Mouse (Mus musculus) natural killer cell, adult 2 months (primary cell): ENCODE measurements around the gene Map7.
A peak's percentile ranks its signal among the peaks of the same experiment; 100 is the strongest.

Experiments
- DNase-seq, 2 experiments: peaks; one replicate each; pipeline ENCODE4 v3.0.0; 2022; ENCODE audit warnings: low spot score in 2 of 2

Map7 gene

GRCm38 (mm10) chr10:20287369-20287768 lies 139.1 kb downstream of the Map7 start:
- DNase-seq, result no peak

- DNase-seq, result peak; percentile 57 to 71
Measured at GRCm38 (mm10) chr10:20290467-20290883, 142.2 kb downstream of the Map7 start.

DNA sequence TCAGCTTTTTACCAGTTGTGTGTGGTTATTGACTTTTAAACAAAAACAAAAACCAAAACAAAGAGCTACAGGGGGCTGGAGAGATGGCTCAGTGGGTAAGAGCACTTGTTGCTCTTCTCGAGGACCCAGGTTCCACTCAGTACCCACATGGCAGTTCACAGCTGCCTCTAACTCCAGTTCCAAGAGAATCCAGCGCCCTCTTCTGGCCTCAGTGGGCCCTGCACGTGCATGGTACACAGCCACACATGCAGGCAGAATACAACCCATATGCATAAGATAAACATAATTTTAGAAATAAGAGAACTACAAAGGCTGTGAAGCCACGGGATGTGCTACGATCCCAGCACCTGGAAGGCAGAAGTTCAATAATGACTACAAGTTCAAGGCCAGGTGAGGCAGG lies 147.7 kb downstream of the Map7 start:
- DNase-seq, result no peak

DNA sequence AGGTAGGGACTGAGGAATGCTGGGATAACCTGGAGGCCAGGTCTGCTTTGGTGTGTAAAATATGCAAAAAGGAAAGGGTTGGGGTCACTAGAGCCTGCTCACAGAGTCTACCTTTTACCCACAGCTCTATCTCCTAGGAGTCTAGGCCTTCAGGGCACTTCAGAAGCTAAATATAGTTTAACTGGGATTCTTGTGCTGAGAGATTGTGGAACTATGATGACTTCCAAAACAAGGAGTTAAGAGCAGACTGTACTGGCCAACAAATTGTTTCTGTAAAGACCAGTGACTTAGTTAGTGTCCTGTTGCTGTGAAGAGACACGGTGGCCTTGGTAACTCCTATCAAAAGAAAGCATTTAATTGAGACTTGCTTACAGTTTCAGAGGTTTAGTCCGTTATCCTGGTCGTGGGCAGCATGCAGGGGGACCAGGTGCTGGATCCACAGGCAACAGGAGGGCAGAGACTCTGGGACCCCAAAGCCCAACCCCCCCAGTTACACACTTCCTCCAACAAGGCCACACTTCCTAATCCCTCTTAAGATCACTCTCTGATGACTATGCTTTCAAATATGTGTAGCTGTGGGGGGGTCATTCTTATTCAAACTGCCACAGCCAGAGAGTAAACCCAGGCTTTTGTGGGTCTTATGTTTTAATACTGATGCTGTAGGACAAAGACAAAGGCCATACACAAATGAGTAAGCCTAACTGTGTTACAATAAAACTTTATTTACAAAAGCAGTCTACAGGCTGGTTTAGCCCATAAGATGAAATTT lies 150.1 kb downstream of the Map7 start:
- DNase-seq, result no peak

DNA sequence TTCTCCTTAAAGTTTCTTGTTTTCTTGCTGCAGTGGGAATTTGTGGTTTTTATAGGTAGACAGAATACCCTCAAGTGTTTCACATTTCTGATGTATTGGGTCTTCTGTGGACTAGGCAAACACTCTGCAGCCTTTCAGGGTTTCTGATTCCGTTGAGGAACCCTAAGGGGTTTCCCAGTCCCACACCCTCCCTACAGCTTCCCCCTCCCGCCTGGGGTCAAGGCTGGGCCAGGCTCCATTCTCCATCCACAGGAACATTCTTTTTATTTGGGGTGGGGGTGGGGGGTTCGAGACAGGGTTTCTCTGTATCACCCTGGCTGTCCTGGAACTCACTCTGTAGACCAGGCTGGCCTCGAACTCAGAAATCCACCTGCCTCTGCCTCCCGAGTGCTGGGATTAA lies 150.8 kb downstream of the Map7 start:
- no peak for DNase-seq

DNA sequence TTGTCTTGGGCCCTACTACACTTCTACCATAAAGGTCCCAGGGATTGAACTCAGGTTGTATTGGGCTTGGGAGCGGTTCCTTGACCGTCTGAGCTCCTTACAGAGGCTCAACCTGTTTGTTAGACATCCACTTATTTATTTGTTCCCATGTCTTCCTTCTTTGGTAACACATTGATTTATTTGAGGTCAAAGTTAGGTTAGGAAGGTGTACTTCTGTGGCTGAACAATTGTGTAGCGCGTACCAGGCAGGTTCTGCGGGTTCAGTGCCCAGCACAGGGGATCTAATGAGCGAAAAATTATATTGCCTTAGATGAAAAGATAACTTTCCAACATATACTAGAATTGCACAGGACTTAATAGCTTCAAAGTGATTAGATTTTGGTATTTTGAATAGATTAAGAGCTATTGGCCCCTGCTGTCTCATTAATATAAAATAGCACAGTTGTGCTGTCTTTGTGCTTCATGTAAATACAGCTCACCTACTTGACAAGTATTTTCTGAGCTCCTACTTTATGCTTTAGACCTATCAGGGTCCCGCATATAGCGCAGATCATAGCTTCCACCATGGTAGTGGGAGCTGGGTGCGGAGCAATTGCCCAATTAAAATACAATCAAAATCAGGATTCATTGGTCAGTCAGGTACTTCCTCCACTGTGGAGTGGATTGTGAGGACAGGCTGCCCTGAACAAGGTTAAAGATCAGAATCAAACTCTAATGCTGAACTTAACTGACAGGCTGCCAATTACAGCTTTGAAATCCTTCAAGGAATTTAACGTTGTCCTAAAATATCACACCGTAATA lies 162.9 kb downstream of the Map7 start:
- no peak for DNase-seq

DNA sequence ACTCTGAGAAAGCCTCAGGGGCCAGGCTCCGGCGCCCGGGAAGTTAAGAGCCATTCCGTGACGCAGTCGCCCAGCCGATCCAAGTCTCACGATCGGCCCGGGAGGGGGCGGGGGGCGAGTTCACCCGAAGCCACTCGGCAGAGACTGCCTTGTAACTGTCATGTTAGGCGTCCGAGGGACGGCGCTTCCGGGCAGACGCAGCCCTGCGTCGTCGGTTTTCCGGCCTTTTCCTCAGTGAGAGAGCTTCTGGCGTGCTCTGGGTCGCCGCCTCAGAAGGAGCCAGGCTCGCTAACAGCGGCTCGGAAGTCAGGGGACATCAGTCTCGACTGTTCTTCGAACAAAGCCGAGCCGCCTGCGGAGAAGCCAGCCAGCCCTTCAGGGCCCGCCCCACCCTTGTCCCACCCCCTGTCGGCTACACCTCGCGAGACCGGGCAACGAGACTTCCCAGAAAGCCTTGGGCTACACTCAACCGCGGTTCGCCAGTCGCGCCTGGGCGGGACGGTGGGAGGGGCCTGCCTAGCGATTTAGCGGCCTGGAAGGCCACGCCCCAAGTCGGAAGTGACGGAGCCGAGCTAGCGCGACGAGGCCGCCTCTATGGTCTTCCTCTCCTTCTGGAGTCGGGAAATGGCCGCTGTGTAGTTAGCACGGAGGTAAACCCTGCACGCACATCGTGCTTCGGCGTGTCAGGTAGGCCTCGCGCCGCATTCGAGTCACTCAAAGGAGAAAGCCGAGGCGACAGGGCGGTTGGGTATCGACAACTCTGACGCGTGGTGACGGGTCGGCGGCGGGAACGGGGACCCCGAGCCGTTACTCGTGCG lies 163.9 kb downstream of the Map7 start, which contains the start of gene Bclaf1:
Bclaf1 (plus strand) TSS at position 552 of the 818 bp plus-strand sequence.
- DNase-seq, result peak; percentile 100

DNA sequence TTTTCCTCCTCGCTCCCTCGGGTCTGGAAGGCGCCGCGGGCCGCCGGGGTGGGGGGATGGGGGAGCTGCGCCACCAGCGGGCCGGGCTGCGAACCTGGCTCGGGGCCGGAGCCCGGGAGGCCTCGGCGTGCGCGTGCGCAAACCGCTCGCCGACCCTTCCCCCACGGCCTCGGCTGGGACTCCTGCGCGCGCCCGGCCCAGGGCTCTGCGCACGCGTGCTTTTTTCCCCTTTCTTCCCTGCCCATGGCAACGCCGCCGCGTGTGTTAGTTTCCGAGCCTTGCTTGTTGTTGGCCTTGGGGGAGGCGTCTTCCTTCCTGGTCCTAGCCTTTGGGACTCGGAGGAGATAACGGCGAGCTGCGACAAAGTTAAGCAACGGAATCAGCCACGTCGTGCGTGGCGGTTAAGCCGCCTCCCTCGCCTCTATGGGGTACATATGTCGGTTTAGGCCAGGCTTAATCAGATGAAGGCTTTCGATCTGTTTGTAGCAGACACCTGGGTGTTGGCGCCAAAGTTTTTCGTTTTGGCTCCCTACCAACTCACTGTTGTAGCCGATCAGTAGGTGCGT lies 164.5 kb downstream of the Map7 start:
- peak; percentile 80 to 86 for DNase-seq

DNA sequence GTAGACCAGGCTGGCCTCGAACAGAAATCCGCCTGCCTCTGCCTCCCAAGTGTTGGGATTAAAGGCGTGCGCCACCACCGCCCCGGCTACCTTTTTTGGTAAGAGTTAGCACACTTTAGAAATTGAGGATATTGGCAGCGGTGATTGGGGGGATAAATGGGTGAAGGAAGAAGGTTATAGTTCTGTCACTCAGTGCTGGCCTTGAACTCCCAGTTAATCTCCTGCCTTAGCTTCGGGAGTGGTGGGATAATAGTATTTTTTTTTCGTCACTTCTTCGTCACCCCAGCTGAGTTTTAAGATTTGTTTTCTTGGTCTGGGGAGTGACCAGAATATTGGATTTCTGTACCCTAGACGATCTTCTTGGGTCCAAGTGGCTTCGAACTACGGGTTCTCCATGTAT lies 165.2 kb downstream of the Map7 start:
- no peak for DNase-seq

DNA sequence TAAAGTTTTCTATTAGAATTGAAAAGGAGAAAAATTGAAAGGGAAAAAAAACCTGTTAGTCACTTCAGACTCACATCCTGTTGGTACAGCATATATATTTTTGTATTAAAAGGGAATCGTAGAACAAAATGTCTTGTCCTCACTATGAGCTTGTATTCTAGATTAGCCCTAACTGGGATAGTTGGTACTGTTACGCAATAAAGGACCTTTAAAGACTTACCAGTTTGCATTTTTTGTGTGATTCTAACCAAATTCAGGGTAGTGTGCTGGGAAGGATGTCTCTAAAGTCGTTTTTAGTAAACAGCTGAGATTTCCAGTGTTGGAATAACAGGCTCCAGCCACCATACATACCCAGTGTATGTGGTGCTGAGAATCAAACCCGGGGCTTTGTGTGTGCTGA lies 165.7 kb downstream of the Map7 start:
- DNase-seq, result no peak

DNA sequence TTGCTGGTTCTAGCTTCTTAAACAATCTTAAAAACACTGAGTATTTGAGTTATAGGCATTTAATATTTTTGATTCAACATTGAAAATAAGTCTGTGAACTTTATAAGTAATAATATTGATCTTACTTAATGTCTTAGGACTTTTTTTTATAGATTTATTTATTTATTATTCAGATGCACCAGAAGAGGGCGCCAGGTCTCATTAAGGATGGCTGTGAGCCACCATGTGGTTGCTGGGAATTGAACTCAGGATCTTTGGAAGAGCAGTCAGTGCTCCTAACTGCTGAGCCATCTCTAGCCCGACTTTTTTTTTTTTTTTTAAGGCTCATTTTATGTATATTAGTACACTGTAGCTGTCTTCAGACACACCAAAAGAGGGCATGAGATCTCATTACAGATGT lies 166.5 kb downstream of the Map7 start:
- peak in 1 of 2 experiments; percentile 24 for DNase-seq

GRCm38 (mm10) chr10:20317466-20317865 lies 169.2 kb downstream of the Map7 start:
- no peak for DNase-seq

- DNase-seq, result no peak
Measured at GRCm38 (mm10) chr10:20326226-20326625, 178.0 kb downstream of the Map7 start.
